Mouse (Mus musculus): ENCODE data around the gene Prss57. TPM values are rescaled to one million over a fixed set of nuclear protein-coding genes. Genes with fewer than 3 reads are reported as not detected.

The Prss57 gene
- 0.03 and 0.08 TPM in 2 replicates for polyA plus RNA-seq (2012; rRNA removed)

GRCm38 (mm10) chr10:79790861-79791260 lies at the start of gene Prss57:
Gene Prss57 (minus strand): TSS chr10:79790961.
- WGBS, result 93% methylated on average over 4 of the region's 4 CpGs
- no peak within 1 kb of the TSS for H3K4me3 ChIP-seq (ENCODE audit: insufficient read depth, low read depth, low read length)
- 0 out of 2 replicates have a peak, but pooled peaks cover 10% of the 10 kb centered on the region for H3K4me1 ChIP-seq (ENCODE audit: control insufficient read depth, insufficient read depth, low read length)
- no peaks in the 10 kb centered on the region for H3K27me3 ChIP-seq (replicated peaks; ENCODE audit: control insufficient read depth, insufficient read depth, low read length)
- no peak for DNase-seq
- no peaks in the 10 kb centered on the region for H3K36me3 ChIP-seq (ENCODE audit: control insufficient read depth, insufficient read depth, low read length)
- H3K27ac ChIP-seq (ENCODE audit: insufficient read depth, low read depth, low read length), result no peak within 1 kb of the TSS
- TF ChIP-seq POLR2A (IDR thresholded peaks at IDR 0.05; ENCODE audit: low read depth, low read length), result no peak
- TF ChIP-seq CTCF (conservative IDR thresholded peaks at IDR 0.05; ENCODE audit: insufficient read depth, insufficient read length, low read depth, low read length), result no peak

GRCm38 (mm10) chr10:79840091-79840490 lies 49.3 kb upstream of the Prss57 start:
- Histone ChIP-seq H3K36me3 (ENCODE audit: control insufficient read depth, insufficient read depth, low read length) (no peaks in the 10 kb centered on the region), H3K4me3 (ENCODE audit: insufficient read depth, low read depth, low read length) (no peak overlapping the region), H3K4me1 (ENCODE audit: control insufficient read depth, insufficient read depth, low read length) (peaks cover 4% of the 10 kb centered on the region; the same call in 1 of the 2 replicates), H3K27ac (ENCODE audit: insufficient read depth, low read depth, low read length) (peak overlapping the region; percentile 82), H3K27me3 (replicated peaks; ENCODE audit: control insufficient read depth, insufficient read depth, low read length) (no peaks in the 10 kb centered on the region)
- WGBS, result 96% methylated on average over 3 of the region's 3 CpGs
- no peak for DNase-seq
- TF ChIP-seq POLR2A (IDR thresholded peaks at IDR 0.05; ENCODE audit: low read depth, low read length) (no peak), CTCF (conservative IDR thresholded peaks at IDR 0.05; ENCODE audit: insufficient read depth, insufficient read length, low read depth, low read length) (no peak)

- Histone ChIP-seq H3K4me3 (ENCODE audit: insufficient read depth, low read depth, low read length) (no peak overlapping the region), H3K27ac (ENCODE audit: insufficient read depth, low read depth, low read length) (0 out of 2 replicates have a peak overlapping the region, but pooled peaks have one; percentile 36), H3K4me1 (ENCODE audit: control insufficient read depth, insufficient read depth, low read length) (peaks cover 4% of the 10 kb centered on the region; the same call in 1 of the 2 replicates), H3K36me3 (ENCODE audit: control insufficient read depth, insufficient read depth, low read length) (no peaks in the 10 kb centered on the region), H3K27me3 (replicated peaks; ENCODE audit: control insufficient read depth, insufficient read depth, low read length) (no peaks in the 10 kb centered on the region)
- peak; percentile 53 for DNase-seq
- WGBS, result 37% methylated on average over 2 of the region's 2 CpGs
- TF ChIP-seq POLR2A (IDR thresholded peaks at IDR 0.05; ENCODE audit: low read depth, low read length) (no peak), CTCF (conservative IDR thresholded peaks at IDR 0.05; ENCODE audit: insufficient read depth, insufficient read length, low read depth, low read length) (no peak)
Measured at GRCm38 (mm10) chr10:79838151-79838550, 47.4 kb upstream of the Prss57 start.

GRCm38 (mm10) chr10:79836918-79837317 lies 46.2 kb upstream of the Prss57 start:
- 99% methylated on average over 3 of the region's 3 CpGs for WGBS
- Histone ChIP-seq H3K4me1 (ENCODE audit: control insufficient read depth, insufficient read depth, low read length) (peaks cover 4% of the 10 kb centered on the region; the same call in 1 of the 2 replicates), H3K27me3 (replicated peaks; ENCODE audit: control insufficient read depth, insufficient read depth, low read length) (no peaks in the 10 kb centered on the region), H3K27ac (ENCODE audit: insufficient read depth, low read depth, low read length) (no peak overlapping the region), H3K4me3 (ENCODE audit: insufficient read depth, low read depth, low read length) (no peak overlapping the region), H3K36me3 (ENCODE audit: control insufficient read depth, insufficient read depth, low read length) (no peaks in the 10 kb centered on the region)
- no peak for DNase-seq
- TF ChIP-seq CTCF (conservative IDR thresholded peaks at IDR 0.05; ENCODE audit: insufficient read depth, insufficient read length, low read depth, low read length) (no peak), POLR2A (IDR thresholded peaks at IDR 0.05; ENCODE audit: low read depth, low read length) (no peak)

GRCm38 (mm10) chr10:79834769-79835398 lies 44.1 kb upstream of the Prss57 start:
- DNase-seq, result peak; percentile 74
- peaks cover 4% of the 10 kb centered on the region; the same call in 1 of the 2 replicates for H3K4me1 ChIP-seq (ENCODE audit: control insufficient read depth, insufficient read depth, low read length)
- WGBS, result 16% methylated on average over 9 of the region's 9 CpGs
- H3K36me3 ChIP-seq (ENCODE audit: control insufficient read depth, insufficient read depth, low read length), result no peaks in the 10 kb centered on the region
- H3K4me3 ChIP-seq (ENCODE audit: insufficient read depth, low read depth, low read length), result no peak overlapping the region
- no peak overlapping the region for H3K27ac ChIP-seq (ENCODE audit: insufficient read depth, low read depth, low read length)
- H3K27me3 ChIP-seq (replicated peaks; ENCODE audit: control insufficient read depth, insufficient read depth, low read length), result no peaks in the 10 kb centered on the region
- TF ChIP-seq POLR2A (IDR thresholded peaks at IDR 0.05; ENCODE audit: low read depth, low read length) (no peak), CTCF (conservative IDR thresholded peaks at IDR 0.05; ENCODE audit: insufficient read depth, insufficient read length, low read depth, low read length) (peak; percentile 90)

- Histone ChIP-seq H3K27ac (ENCODE audit: insufficient read depth, low read depth, low read length) (no peak overlapping the region), H3K27me3 (replicated peaks; ENCODE audit: control insufficient read depth, insufficient read depth, low read length) (no peaks in the 10 kb centered on the region), H3K4me3 (ENCODE audit: insufficient read depth, low read depth, low read length) (no peak overlapping the region), H3K36me3 (ENCODE audit: control insufficient read depth, insufficient read depth, low read length) (no peaks in the 10 kb centered on the region), H3K4me1 (ENCODE audit: control insufficient read depth, insufficient read depth, low read length) (no peaks in the 10 kb centered on the region)
- 80% methylated on average over 9 of the region's 9 CpGs for WGBS
- no peak for DNase-seq
- TF ChIP-seq CTCF (conservative IDR thresholded peaks at IDR 0.05; ENCODE audit: insufficient read depth, insufficient read length, low read depth, low read length) (no peak), POLR2A (IDR thresholded peaks at IDR 0.05; ENCODE audit: low read depth, low read length) (no peak)
Measured at GRCm38 (mm10) chr10:79832786-79833181, 42.0 kb upstream of the Prss57 start.

GRCm38 (mm10) chr10:79832026-79832785 lies 41.4 kb upstream of the Prss57 start:
- H3K4me1 ChIP-seq (ENCODE audit: control insufficient read depth, insufficient read depth, low read length), result no peaks in the 10 kb centered on the region
- H3K27me3 ChIP-seq (replicated peaks; ENCODE audit: control insufficient read depth, insufficient read depth, low read length), result no peaks in the 10 kb centered on the region
- no peak for DNase-seq
- no peak overlapping the region for H3K27ac ChIP-seq (ENCODE audit: insufficient read depth, low read depth, low read length)
- no peak overlapping the region for H3K4me3 ChIP-seq (ENCODE audit: insufficient read depth, low read depth, low read length)
- WGBS, result 63% methylated on average over 7 of the region's 7 CpGs
- no peak for TF ChIP-seq CTCF (conservative IDR thresholded peaks at IDR 0.05; ENCODE audit: insufficient read depth, insufficient read length, low read depth, low read length)
- no peak for TF ChIP-seq POLR2A (IDR thresholded peaks at IDR 0.05; ENCODE audit: low read depth, low read length)
- H3K36me3 ChIP-seq (ENCODE audit: control insufficient read depth, insufficient read depth, low read length), result no peaks in the 10 kb centered on the region
